Mouse (Mus musculus) monocyte, adult 2 months (primary cell): ENCODE results near the gene Ippk.
A peak's percentile ranks its signal among the peaks of the same experiment; 100 is the strongest.

ENCODE experiments used
- DNase-seq, 2 experiments: peaks; one replicate each; pipeline ENCODE4 v3.0.0; 2022; ENCODE audit warnings: low spot score in 2 of 2, low read depth in 1 of 2

The Ippk gene

GRCm38 (mm10) chr13:49428042-49428675 lies 7.1 kb downstream of the Ippk start:
- DNase-seq = no peak

DNA sequence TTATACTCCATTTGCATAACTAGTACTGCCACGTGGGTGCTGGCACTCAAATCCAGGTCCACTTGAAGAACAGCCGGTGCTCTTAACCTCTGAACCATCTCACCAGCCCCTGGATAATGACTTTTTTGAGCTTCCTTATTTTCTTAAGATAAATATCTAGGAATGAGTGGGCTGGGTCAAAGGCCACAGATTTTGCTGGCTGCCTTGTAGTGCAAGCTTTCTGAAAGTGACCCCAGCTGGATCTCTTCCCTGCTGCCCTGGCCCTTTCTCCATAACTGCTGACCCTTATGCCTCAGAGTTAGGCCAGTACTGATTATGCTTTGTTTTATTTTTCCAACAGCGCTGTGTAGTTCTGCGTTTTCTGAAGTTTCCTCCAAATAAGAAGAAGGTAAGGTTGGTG lies 9.5 kb downstream of the Ippk start:
- DNase-seq = no peak

DNA sequence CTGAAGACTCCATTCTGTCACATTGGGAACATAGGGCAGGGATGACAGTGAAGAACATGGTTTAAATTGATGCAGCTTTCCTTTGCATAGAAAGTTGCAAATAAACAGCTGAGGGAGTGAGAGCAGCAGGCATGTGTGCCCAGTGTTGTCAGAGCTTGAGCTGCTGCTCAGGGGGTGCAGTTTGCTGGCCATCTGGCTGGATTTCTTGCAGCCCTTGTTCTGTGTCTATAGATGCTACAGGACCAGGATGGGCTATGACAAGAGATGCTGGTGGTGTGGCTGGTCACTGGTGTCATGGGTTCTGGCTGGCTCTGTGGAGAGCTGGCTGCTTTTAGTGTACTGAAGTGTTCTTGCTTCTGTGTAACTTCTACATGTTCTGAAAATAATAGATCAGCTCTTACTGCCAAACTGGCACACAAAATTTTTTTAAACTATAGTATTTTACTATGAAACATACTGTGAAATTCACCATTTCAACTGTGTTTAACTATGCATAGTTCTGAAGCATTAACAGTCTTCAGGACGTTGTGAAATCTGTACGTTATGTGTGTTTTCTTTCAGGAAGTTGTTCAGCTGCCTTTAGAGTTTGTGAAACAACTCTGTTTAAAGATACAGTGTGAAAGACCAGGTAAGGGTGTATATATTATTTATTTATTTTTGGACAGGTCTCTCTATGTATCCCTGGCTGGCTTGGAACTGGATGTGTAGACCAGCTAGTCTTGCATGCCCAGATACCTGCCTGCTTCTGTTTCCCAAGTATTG lies 12.4 kb downstream of the Ippk start:
- no peak for DNase-seq

DNA sequence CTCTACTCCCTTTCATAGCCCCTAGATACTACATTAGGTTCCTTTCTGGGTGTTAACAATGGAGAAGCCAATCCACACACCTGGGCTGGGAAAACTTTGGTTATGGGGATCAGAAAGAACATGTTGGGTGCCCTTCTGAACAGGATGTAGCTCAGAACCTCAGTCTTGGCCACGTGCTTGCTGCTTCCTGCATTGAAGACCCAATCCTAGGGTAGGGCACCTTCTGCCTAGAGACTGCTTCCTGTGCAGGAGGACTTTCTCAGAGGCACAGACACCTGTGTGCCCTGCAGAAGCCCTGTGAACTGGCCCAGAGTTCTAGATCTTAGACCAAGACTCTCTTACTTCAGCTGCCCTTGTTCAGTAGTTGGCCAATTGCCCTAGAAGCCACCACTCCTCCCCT lies 14.7 kb downstream of the Ippk start:
- no peak for DNase-seq

- DNase-seq = no peak
These were observed 15.1 kb downstream of the Ippk start for GRCm38 (mm10) chr13:49436170-49436569.

DNA sequence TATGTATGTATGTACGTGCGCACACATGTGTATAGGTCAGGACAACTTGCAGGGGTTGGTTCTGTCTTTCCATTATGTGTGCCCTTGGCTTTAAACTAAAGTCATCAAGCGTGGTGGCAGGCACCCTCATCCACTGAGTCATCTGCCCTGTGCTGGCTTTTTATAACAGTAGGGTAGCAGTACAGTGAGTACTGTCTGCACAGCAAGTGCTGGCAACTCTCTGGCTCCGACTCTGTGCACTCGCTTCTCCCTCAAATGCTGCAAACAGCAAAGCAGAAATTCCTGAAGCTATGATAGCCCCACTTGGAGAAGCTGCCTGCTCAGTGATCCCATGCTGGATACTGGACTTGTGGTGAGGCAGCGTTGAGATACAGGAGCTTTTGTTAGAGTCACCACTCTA lies 23.4 kb downstream of the Ippk start:
- no peak for DNase-seq

DNA sequence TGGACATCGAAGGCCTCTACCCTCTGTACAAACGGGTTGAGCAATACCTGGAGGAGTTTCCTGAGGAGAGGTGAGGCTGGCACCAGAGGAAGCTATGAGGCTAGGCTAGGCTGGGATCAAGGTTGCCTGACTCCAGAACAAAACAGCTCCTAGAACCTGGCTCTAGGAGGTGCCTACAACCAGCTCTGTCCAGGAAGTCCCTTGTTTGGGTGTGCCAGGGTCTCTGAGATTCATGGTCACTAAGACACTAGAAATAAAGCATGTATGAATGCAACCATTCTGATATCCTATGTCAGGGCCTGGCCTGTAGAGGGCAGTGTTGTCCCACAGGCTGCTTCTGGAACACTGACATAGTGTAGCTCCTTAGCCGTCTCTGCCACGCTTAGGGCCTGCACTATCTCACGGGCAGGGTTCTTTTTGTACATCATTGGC lies 28.3 kb downstream of the Ippk start:
- peak; percentile 28 to 34 for DNase-seq

DNA sequence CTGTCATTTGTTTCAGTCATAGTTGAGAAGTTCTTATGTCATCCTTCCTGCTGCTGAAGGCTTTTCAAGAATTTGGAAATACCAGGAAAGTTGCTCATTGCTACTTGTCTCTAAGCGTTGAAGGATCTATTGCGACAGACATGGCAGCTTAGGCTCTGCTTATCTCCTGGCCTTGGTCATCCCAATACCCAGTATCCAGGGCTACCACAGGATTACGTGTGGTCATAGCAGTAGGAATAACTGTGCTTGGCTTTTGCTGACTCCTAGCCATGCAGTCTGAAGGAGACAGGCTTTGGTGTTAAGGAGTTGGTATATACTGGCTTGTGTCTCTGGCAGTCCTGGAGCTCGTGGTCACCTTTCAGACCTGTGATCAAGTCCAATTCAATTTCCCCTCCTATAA lies 39.2 kb downstream of the Ippk start:
- DNase-seq = no peak

- no peak for DNase-seq
These were observed 39.8 kb downstream of the Ippk start for GRCm38 (mm10) chr13:49460692-49461414.

DNA sequence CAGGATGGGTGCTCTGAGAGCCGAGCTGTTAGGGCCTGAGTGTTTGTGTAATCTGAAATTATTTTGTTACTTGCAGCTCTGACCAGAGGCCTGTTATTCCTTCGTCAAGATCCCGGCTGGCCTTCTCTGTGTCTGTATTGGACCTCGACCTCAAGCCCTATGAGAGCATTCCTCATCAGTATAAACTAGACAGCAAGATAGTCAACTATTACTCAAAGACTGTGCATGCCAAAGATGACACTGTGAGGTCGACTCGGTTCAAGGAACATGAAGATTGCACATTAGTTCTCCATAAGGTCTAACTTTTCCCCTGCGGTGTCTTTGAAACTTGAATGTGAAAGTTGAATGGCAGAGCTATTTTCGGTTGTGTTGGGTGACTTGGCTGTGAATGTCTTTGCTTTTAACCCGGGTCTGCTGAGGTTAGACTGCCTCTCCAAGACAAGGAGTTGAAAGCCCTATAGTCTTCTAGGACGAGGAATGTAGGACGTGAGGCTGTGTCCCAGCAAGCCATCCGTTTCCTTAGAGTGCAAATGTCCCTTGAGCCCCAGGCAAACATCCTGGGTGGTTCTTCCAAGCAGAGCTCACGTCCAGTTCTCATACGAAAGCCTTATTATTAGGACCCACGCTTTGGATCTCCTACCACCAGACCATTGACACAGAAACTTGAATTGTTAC lies 40.5 kb downstream of the Ippk start:
- no peak for DNase-seq

- DNase-seq = no peak
These were observed 41.9 kb downstream of the Ippk start for GRCm38 (mm10) chr13:49462921-49463320.

DNA sequence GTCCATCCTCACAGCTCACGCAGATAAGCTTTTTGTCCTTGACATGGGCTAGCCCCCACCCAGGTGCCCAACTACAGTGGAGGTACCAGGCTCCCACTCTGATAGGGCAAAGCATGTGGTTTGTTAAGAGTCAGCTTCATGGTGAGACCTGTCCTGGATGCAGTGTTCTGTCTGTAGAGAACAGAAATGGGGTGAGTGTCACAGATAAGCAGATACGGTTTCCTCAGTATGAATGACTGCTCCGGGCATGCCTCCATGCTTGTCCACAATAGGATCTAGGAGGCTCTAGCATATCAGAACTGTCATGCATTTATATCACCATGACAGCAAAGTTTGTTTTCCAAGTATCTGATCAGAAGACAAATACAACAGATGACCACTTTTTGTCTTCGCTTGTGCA lies 44.8 kb downstream of the Ippk start:
- DNase-seq = no peak

- DNase-seq = no peak
These were observed 45.5 kb downstream of the Ippk start for GRCm38 (mm10) chr13:49466393-49467075.

DNA sequence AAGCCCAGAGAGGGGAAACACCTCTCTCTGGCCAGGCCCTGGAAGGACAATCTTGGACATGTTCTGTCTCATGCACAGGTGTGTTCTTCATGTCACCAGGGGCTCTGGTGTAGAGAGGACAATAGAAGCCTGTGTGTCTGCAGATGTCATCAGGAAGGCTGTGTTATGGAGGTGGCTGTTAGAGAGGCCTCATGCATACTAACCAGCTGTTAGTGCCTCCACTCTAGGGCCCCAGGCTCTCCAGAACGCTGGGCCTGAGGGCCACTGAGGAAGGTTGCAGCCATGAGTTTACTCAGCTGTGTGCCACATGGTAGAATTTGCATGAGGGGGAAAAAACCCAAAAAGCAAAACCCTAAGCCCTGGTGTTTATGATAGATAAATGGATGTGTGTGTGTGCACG lies 46.5 kb downstream of the Ippk start:
- no peak for DNase-seq

- DNase-seq = no peak
These were observed 48.0 kb downstream of the Ippk start for GRCm38 (mm10) chr13:49469002-49469401.

GRCm38 (mm10) chr13:49470319-49470718 lies 49.3 kb downstream of the Ippk start:
- DNase-seq = no peak

GRCm38 (mm10) chr13:49470806-49471205 lies 49.8 kb downstream of the Ippk start:
- no peak for DNase-seq

- DNase-seq = no peak
These were observed 51.1 kb downstream of the Ippk start for GRCm38 (mm10) chr13:49471981-49472675.

- DNase-seq = no peak
These were observed 51.6 kb downstream of the Ippk start for GRCm38 (mm10) chr13:49472676-49473005.

- DNase-seq = no peak
These were observed 56.8 kb downstream of the Ippk start for GRCm38 (mm10) chr13:49477887-49478286.
